13 mouse cellular contexts compared by ENCODE assay signal in genomic region chr16:28880307-28880681, GRCm38 (mm10). TPM values are rescaled to one million over a fixed set of nuclear protein-coding genes. Genes with fewer than 3 reads are reported as not detected.
DNase-seq lines count a peak whose midpoint lies in the region; ATAC-seq and TF ChIP-seq lines count a peak whose summit lies in the region.
"Had no signal": no experiment of that assay in that cellular context is flagged by ENCODE, and none has a peak within 500 bp of the region (broad histone marks: within the 10 kb centered on the region; RNA-seq: fewer than 3 reads in every experiment).

No protein-coding gene starts in this region.

- no peak overlapping the region for H3K4me3 ChIP-seq in heart, embryonic 13.5 days
- no peak overlapping the region for H3K4me3 ChIP-seq in intestine, postnatal 0 days (ENCODE audit: low read depth, low read length)
- H3K4me3 ChIP-seq: limb, embryonic 13.5 days; lung, embryonic 15.5 days; megakaryocyte, embryonic 14.5 days; myocyte had no signal

- H3K9ac ChIP-seq in heart, embryonic 13.5 days, result no peak overlapping the region
- H3K9ac ChIP-seq in intestine, postnatal 0 days (ENCODE audit: low read depth, low read length), result no peak overlapping the region
- H3K9ac ChIP-seq: limb, embryonic 13.5 days; lung, embryonic 15.5 days had no signal

- ATAC-seq in heart, embryonic 13.5 days (ENCODE audit: extremely low read depth, insufficient number of reproducible peaks, low FRiP score, low TSS enrichment), result no peak
- no peak for ATAC-seq in intestine, postnatal 0 days
- no peak for ATAC-seq in erythroblast, adult 5-6 weeks (replicated peaks; ENCODE audit: low FRiP score, poor library complexity, severe bottlenecking)

- no peaks in the 10 kb centered on the region for H3K27me3 ChIP-seq in heart, embryonic 13.5 days (replicated peaks)
- H3K27me3 ChIP-seq in intestine, postnatal 0 days (replicated peaks; ENCODE audit: control insufficient read depth, insufficient read depth, low read length), result no peaks in the 10 kb centered on the region
- H3K27me3 ChIP-seq: limb, embryonic 13.5 days; lung, embryonic 15.5 days; megakaryocyte, embryonic 14.5 days had no signal

- no peak for TF ChIP-seq CTCF in intestine, postnatal 0 days (IDR thresholded peaks at IDR 0.05; ENCODE audit: low read depth)

- 54% methylated on average over 8 of the region's 8 CpGs for WGBS in heart, embryonic 13.5 days
- 47% methylated on average over 8 of the region's 8 CpGs for WGBS in intestine, postnatal 0 days

- peak overlapping the region; percentile 50; the same call in 1 of the 2 replicates for H3K4me2 ChIP-seq in heart, embryonic 13.5 days
- peak overlapping the region; percentile 47; the same call in 1 of the 2 replicates for H3K4me2 ChIP-seq in intestine, postnatal 0 days (replicated peaks; ENCODE audit: low read depth)

- H3K9me3 ChIP-seq in heart, embryonic 13.5 days, result no peaks in the 10 kb centered on the region
- no peaks in the 10 kb centered on the region for H3K9me3 ChIP-seq in intestine, postnatal 0 days (ENCODE audit: control insufficient read depth)
- H3K9me3 ChIP-seq: limb, embryonic 13.5 days; lung, embryonic 15.5 days had no signal

- no peak overlapping the region for H3K27ac ChIP-seq in heart, embryonic 13.5 days (replicated peaks)
- peak overlapping the region; percentile 47 for H3K27ac ChIP-seq in intestine, postnatal 0 days (ENCODE audit: low read depth, low read length)
- H3K27ac ChIP-seq: limb, embryonic 13.5 days; lung, embryonic 15.5 days had no signal

- DNase-seq in heart, adult 11 months, result no peak
- peak; percentile 38 for DNase-seq in right cerebral cortex, adult 18-20 months
- DNase-seq in right cerebral cortex, postnatal 10 days (ENCODE audit: low spot score in 2 of 2), result no peak
- no peak for DNase-seq in urinary bladder, postnatal 10 days (ENCODE audit: low spot score)
- DNase-seq: cerebellum, adult 11-12 months had no signal

- peaks cover 56% of the 10 kb centered on the region for H3K4me1 ChIP-seq in heart, embryonic 13.5 days
- peaks cover 12% of the 10 kb centered on the region; the same call in 1 of the 2 replicates for H3K4me1 ChIP-seq in intestine, postnatal 0 days (replicated peaks; ENCODE audit: control insufficient read depth, insufficient read depth, low read length)
- H3K4me1 ChIP-seq: megakaryocyte, embryonic 14.5 days had no signal

- H3K36me3 ChIP-seq in heart, embryonic 13.5 days, result no peaks in the 10 kb centered on the region
- H3K36me3 ChIP-seq in intestine, postnatal 0 days (ENCODE audit: control insufficient read depth, insufficient read depth), result no peaks in the 10 kb centered on the region
- H3K36me3 ChIP-seq: limb, embryonic 13.5 days; lung, embryonic 15.5 days had no signal

RNA-seq across cellular contexts. Expression of gene Mb21d2, which starts 49.2 kb away (rescaled TPM):
- 3.2 and 3.9 TPM in 2 replicates for polyA plus RNA-seq in heart, embryonic 13.5 days (2015; fragmentation: Nextera tagmentation; extraction: Ambion mirVana)
- polyA plus RNA-seq in intestine, postnatal 0 days (2015; fragmentation: Nextera tagmentation; extraction: Ambion mirVana), result 6.6 and 6.8 TPM in 2 replicates
- total RNA-seq in erythroblast, adult 5-6 weeks (2015; ENCODE audit: low replicate concordance), result not detected in 2 replicates
- not detected in 2 replicates for total RNA-seq in erythroblast, adult 5-6 weeks (2017; ENCODE audit: low replicate concordance)
- total RNA-seq: common myeloid progenitor, adult 5-6 weeks had no signal
